Mouse (Mus musculus) kidney, embryonic 15.5 days (tissue): Measurements from ENCODE around the gene Cwc22. TPM values are rescaled to one million over a fixed set of nuclear protein-coding genes. Genes with fewer than 3 reads are reported as not detected.

Source experiments
- ATAC-seq: fragments of 200-750 bp; cut with Nextera tagmentation; replicated peaks from 2 replicates; pipeline ENCODE4 v1.8.0; 2017; ENCODE audit warnings: moderate TSS enrichment; ENCODE audit not compliant: low FRiP score
- H3K27ac ChIP-seq: fragments of 300-500 bp; sonication (generic); 2 replicates; pipeline ENCODE4 v1.5.1; 2015; ENCODE audit warnings: mild to moderate bottlenecking, inconsistent platforms
- H3K27me3 ChIP-seq: fragments of 300-500 bp; sonication (generic); 2 replicates; pipeline ENCODE4 v1.6.1; 2015; ENCODE audit warnings: inconsistent platforms
- H3K36me3 ChIP-seq: fragments of 300-500 bp; sonication (generic); 2 replicates; pipeline ENCODE4 v1.6.1; 2015; ENCODE audit warnings: inconsistent platforms
- H3K4me1 ChIP-seq: fragments of 300-500 bp; sonication (generic); 2 replicates; pipeline ENCODE4 v1.6.1; 2015; ENCODE audit warnings: inconsistent platforms
- H3K4me2 ChIP-seq: fragments of 300-500 bp; sonication (generic); 2 replicates; pipeline ENCODE4 v1.6.1; 2015; ENCODE audit warnings: moderate library complexity, mild to moderate bottlenecking, inconsistent platforms
- H3K4me3 ChIP-seq: fragments of 300-500 bp; sonication (generic); replicated peaks from 2 replicates; pipeline ENCODE4 v1.5.1; 2015; ENCODE audit warnings: mild to moderate bottlenecking, inconsistent platforms
- H3K9ac ChIP-seq: fragments of 300-500 bp; sonication (generic); 2 replicates; pipeline ENCODE4 v1.6.1; 2015; ENCODE audit warnings: mild to moderate bottlenecking, inconsistent platforms
- H3K9me3 ChIP-seq: fragments of 300-500 bp; sonication (generic); replicated peaks from 2 replicates; pipeline ENCODE4 v1.6.1; 2016; ENCODE audit warnings: inconsistent platforms
- WGBS: fragments of 180-500 bp; shearing (Covaris S2); methylation state at CpG from one replicate; pipeline ENCODE4 v1.1.7; 2015; ENCODE audit warnings: mixed read lengths; 5-methylcytosine and 5-hydroxymethylcytosine counted together
- polyA plus RNA-seq: library from polyadenylated mRNA; unstranded; fragments of >200 nt; fragmentation: Nextera tagmentation; extraction: Ambion mirVana; gene quantifications from 2 replicates; pipeline ENCODE4 v1.2.1, GENCODE M21; 2015

Cwc22 gene
- polyA plus RNA-seq, 1 experiment from 2014 or later: 34.8 TPM

DNA sequence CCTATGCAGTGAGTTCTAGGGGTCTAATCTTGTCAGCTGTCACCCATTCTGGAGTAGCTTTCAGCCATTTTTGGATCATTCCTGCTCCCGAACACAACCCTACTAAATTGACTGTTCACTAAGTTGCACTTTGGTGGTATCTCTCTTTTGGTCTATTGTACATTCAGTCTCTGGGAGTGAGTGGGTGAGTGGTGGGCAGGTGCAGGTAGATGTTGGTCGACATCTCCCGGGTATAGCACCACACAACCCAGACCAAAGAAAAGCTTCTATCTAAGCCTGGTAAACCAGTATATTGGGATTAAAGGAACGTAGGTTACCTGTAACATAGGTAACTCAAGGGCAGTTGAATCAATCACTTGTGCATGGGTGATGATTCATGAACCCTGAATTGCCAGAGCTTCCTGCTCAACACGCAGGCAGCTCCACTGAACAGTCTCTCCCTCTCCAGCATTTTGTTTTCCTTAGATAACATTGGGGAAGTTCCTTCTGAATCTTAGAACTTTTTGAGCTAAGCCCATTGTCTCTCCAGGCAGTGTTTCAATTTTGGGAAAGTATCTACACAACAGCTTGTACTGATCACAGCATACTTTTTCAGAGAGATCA lies 55.2 kb downstream of the Cwc22 start:
- Histone ChIP-seq H3K4me3 (no peak overlapping the region), H3K9me3 (no peaks in the 10 kb centered on the region), H3K4me2 (no peak overlapping the region), H3K27me3 (no peaks in the 10 kb centered on the region), H3K36me3 (peaks cover 29% of the 10 kb centered on the region), H3K9ac (no peak overlapping the region), H3K27ac (no peak overlapping the region), H3K4me1 (no peaks in the 10 kb centered on the region)
- 93% methylated on average over 5 of the region's 5 CpGs for WGBS
- no peak for ATAC-seq

DNA sequence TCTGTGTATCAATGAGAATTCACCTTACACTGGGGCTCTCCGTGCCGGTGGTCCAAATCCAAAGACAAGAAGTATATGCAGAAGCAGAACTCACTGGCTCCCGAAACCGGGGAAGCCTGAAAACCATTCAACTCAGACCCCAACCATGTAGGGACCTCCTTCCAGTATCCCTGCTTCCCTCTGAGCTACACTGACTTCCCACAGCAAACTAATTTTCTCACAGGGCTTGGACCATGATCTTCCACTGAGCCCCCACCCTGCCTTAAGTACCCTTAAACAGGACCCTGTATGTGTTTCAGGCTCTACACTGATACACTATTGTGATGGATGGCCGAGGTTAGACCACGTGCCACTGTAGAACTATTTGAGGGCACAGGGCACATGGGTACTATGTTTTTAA lies 56.2 kb downstream of the Cwc22 start:
- Histone ChIP-seq H3K4me1 (no peaks in the 10 kb centered on the region), H3K9ac (no peak overlapping the region), H3K27me3 (no peaks in the 10 kb centered on the region), H3K4me3 (no peak overlapping the region), H3K27ac (no peak overlapping the region), H3K36me3 (peaks cover 26% of the 10 kb centered on the region), H3K4me2 (no peak overlapping the region), H3K9me3 (no peaks in the 10 kb centered on the region)
- WGBS: 94% methylated on average over 6 of the region's 6 CpGs
- ATAC-seq: no peak

DNA sequence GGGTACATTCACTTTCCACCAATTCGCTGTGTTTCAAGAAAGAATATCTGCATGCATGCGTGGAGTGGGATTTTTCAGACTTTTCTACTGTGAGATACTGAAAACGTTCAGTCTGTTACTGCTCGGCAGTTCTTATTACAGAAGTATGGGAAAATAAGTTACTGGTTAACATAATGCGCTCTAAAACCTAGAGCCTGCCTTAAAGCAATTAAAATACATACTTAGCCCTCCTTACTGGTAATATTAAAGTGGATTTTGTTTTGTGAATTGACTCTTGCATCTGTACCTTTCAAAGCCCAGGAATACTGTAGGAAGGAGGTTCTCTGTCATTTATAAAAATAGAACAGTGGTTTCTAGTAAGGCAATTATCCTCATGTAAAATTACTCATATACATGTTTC lies 56.8 kb downstream of the Cwc22 start:
- Histone ChIP-seq H3K27me3 (no peaks in the 10 kb centered on the region), H3K4me2 (no peak overlapping the region), H3K27ac (no peak overlapping the region), H3K4me1 (no peaks in the 10 kb centered on the region), H3K36me3 (peaks cover 20% of the 10 kb centered on the region), H3K9ac (no peak overlapping the region), H3K9me3 (no peaks in the 10 kb centered on the region), H3K4me3 (no peak overlapping the region)
- no peak for ATAC-seq
- WGBS: 91% methylated on average over 5 of the region's 5 CpGs

- Histone ChIP-seq H3K36me3 (peaks cover 16% of the 10 kb centered on the region), H3K27me3 (no peaks in the 10 kb centered on the region), H3K27ac (no peak overlapping the region), H3K4me1 (no peaks in the 10 kb centered on the region), H3K9me3 (no peaks in the 10 kb centered on the region), H3K9ac (no peak overlapping the region), H3K4me2 (no peak overlapping the region), H3K4me3 (no peak overlapping the region)
- 74% methylated on average over 2 of the region's 2 CpGs for WGBS
- no peak for ATAC-seq
Measured at GRCm38 (mm10) chr2:77888826-77889225, 57.3 kb downstream of the Cwc22 start.

- H3K36me3 ChIP-seq: peaks cover 9% of the 10 kb centered on the region
- 93% methylated on average over 6 of the region's 6 CpGs for WGBS
- no peaks in the 10 kb centered on the region for H3K27me3 ChIP-seq
- H3K27ac ChIP-seq: no peak overlapping the region
- no peak overlapping the region for H3K9ac ChIP-seq
- ATAC-seq: no peak
- no peak overlapping the region for H3K4me3 ChIP-seq
- no peak overlapping the region for H3K4me2 ChIP-seq
- no peaks in the 10 kb centered on the region for H3K9me3 ChIP-seq
- no peaks in the 10 kb centered on the region for H3K4me1 ChIP-seq
Measured at GRCm38 (mm10) chr2:77888056-77888455, 58.1 kb downstream of the Cwc22 start.

DNA sequence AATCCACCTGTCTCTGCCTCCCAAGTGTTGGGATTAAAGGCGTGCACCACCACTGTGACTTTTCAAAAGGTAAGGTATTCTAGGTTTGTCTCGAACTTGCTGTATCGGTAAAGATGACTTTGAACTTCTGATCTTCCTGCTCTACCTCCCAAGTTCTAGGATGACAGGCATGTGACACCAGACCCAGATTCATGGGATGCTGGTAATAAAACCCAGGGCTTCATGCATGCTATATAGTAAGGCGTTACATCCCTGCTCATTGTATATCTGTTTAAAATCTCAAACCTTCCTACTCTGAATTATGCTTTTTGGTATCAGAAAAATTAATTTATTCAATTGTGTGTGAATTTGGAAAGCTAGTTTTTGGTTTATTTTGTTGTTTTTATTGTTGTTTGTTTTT lies 59.0 kb downstream of the Cwc22 start:
- no peak for ATAC-seq
- WGBS: 85% methylated on average over 4 of the region's 4 CpGs
- peaks cover under 1% of the 10 kb centered on the region; the same call in 1 of the 2 replicates for H3K36me3 ChIP-seq

GRCm38 (mm10) chr2:77885491-77886130 lies 60.6 kb downstream of the Cwc22 start:
- no peak overlapping the region for H3K4me2 ChIP-seq
- 82% methylated on average over 10 of the region's 10 CpGs for WGBS

More for the DNA sequence above, 59.0 kb downstream of the Cwc22 start:
- no peak overlapping the region for H3K27ac ChIP-seq
- no peaks in the 10 kb centered on the region for H3K27me3 ChIP-seq
- H3K4me1 ChIP-seq: no peaks in the 10 kb centered on the region
- no peak overlapping the region for H3K4me3 ChIP-seq
- no peaks in the 10 kb centered on the region for H3K9me3 ChIP-seq
- no peak overlapping the region for H3K9ac ChIP-seq
- no peak overlapping the region for H3K4me2 ChIP-seq

DNA sequence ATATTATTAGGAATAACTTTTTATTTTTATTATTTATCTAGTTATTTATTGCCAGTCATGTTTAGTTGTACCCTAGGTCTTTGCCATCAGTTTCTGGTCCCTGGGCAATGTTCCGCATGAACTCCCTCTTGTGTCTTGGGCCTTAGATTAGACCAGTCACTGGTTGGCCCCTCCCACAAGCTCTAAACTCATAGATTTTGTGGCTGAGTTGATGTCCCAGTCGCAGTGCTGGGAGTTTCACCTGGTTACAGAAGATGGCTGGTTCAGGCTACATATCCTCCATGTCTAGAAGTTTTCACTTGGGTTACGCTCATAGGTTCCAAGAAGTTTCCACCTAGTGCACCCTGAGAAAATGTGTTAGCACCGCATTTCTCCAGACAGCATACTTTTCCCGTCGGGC lies 61.1 kb downstream of the Cwc22 start:
- Histone ChIP-seq H3K27me3 (no peaks in the 10 kb centered on the region), H3K27ac (no peak overlapping the region), H3K4me3 (no peak overlapping the region), H3K9me3 (no peaks in the 10 kb centered on the region), H3K9ac (no peak overlapping the region), H3K4me2 (no peak overlapping the region), H3K4me1 (no peaks in the 10 kb centered on the region), H3K36me3 (no peaks in the 10 kb centered on the region)
- no peak for ATAC-seq
- 92% methylated on average over 6 of the region's 6 CpGs for WGBS

More at GRCm38 (mm10) chr2:77885491-77886130, 60.6 kb downstream of the Cwc22 start:
- no peaks in the 10 kb centered on the region for H3K4me1 ChIP-seq
- no peak overlapping the region for H3K4me3 ChIP-seq
- H3K9ac ChIP-seq: no peak overlapping the region
- no peaks in the 10 kb centered on the region for H3K9me3 ChIP-seq
- no peak for ATAC-seq
- H3K27ac ChIP-seq: no peak overlapping the region
- H3K36me3 ChIP-seq: no peaks in the 10 kb centered on the region
- H3K27me3 ChIP-seq: no peaks in the 10 kb centered on the region

DNA sequence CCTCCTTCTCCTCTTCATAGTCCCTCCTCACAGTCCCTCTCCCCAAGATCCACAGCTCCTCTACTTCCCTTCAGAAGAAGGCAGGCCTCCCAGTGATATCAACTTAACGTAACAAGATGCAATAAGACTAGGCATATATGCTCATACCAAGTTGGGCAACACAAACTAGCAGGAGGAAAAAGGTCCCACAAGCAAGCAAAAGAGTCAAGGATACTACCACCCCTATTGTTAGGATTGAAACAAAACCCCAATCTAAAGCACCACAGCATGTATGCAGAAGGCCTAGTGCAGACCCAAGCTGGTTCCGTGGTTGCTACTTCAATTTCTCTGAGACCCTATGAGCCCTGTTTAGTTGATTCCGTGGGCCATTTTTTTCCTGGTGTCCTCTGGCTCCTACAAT lies 61.7 kb downstream of the Cwc22 start:
- Histone ChIP-seq H3K4me3 (no peak overlapping the region), H3K27ac (no peak overlapping the region), H3K4me2 (no peak overlapping the region), H3K4me1 (no peaks in the 10 kb centered on the region), H3K9me3 (no peaks in the 10 kb centered on the region), H3K27me3 (no peaks in the 10 kb centered on the region), H3K36me3 (no peaks in the 10 kb centered on the region), H3K9ac (no peak overlapping the region)
- WGBS: 90% methylated on average over 3 of the region's 3 CpGs
- no peak for ATAC-seq

DNA sequence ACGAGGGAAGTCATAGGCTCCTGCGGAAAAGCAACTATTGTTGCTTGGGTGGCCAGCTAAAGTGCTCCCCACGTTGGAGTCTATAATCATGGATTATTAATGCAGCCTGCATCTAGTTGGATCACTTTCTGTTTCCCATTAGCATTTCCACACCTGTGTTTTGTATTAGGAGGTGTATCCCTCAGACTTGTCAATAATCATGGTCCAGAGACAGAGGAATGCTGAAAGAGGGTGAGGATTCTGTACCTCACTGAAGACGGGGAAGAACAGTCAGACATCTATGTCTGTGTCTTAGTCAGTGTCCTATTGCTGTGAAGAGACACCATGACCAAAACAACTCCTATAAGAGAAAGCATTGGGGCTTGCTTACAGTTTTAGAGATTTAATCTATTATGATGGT lies 63.2 kb downstream of the Cwc22 start:
- 90% methylated on average over 4 of the region's 4 CpGs for WGBS
- no peak for ATAC-seq
- Histone ChIP-seq H3K4me3 (no peak overlapping the region), H3K4me2 (no peak overlapping the region), H3K27ac (no peak overlapping the region), H3K36me3 (no peaks in the 10 kb centered on the region), H3K9ac (no peak overlapping the region), H3K4me1 (no peaks in the 10 kb centered on the region), H3K9me3 (no peaks in the 10 kb centered on the region), H3K27me3 (no peaks in the 10 kb centered on the region)

GRCm38 (mm10) chr2:77881301-77882199 lies 64.6 kb downstream of the Cwc22 start:
- no peak overlapping the region for H3K27ac ChIP-seq
- ATAC-seq: no peak
- H3K27me3 ChIP-seq: no peaks in the 10 kb centered on the region
- no peaks in the 10 kb centered on the region for H3K36me3 ChIP-seq
- no peak overlapping the region for H3K9ac ChIP-seq
- no peak overlapping the region for H3K4me3 ChIP-seq
- WGBS: 86% methylated on average over 5 of the region's 5 CpGs
- no peaks in the 10 kb centered on the region for H3K4me1 ChIP-seq
- H3K9me3 ChIP-seq: no peaks in the 10 kb centered on the region
- no peak overlapping the region for H3K4me2 ChIP-seq

DNA sequence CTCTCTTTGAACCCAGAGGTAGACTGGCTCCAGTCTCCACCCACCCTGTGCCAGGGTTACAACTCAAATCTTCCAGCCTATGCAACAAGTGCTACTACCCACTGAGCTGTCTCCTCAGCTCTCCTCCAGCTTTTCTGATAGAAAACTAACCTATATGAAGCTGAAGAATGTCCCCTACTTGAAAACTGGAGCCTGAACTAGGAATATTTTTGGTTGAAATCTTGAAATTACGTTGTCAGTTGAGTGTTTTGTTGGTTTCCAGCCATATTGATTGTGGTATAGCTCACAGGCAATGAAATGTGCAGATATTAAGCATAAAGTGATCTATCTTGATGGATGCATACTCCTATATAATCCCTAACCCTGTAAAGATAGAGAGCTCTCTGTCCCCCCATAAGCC lies 65.8 kb downstream of the Cwc22 start:
- no peak for ATAC-seq
- H3K4me3 ChIP-seq: no peak overlapping the region
- no peaks in the 10 kb centered on the region for H3K9me3 ChIP-seq
- no peaks in the 10 kb centered on the region for H3K36me3 ChIP-seq
- H3K4me2 ChIP-seq: no peak overlapping the region
- H3K4me1 ChIP-seq: no peaks in the 10 kb centered on the region
- H3K9ac ChIP-seq: no peak overlapping the region
- H3K27me3 ChIP-seq: no peaks in the 10 kb centered on the region
- H3K27ac ChIP-seq: no peak overlapping the region
- 83% methylated on average over 1 of the region's 1 CpGs for WGBS
